Mouse (Mus musculus) ES-Bruce4 (cell line): ENCODE measurements around the gene Tat.

Experiments used
- CTCF ChIP-seq: IDR thresholded peaks from one replicate; pipeline ENCODE4 v1.8.1; 2011; ENCODE audit warnings: low read depth, low read length
- EP300 ChIP-seq: IDR thresholded peaks from 2 replicates; pipeline ENCODE4 v1.6.1; 2011; ENCODE audit warnings: low read depth, low read length; ENCODE audit not compliant: insufficient read depth
- POLR2A ChIP-seq: IDR thresholded peaks from one replicate; pipeline ENCODE4 v1.8.1; 2011; ENCODE audit warnings: low read length; ENCODE audit not compliant: insufficient read depth

DNA sequence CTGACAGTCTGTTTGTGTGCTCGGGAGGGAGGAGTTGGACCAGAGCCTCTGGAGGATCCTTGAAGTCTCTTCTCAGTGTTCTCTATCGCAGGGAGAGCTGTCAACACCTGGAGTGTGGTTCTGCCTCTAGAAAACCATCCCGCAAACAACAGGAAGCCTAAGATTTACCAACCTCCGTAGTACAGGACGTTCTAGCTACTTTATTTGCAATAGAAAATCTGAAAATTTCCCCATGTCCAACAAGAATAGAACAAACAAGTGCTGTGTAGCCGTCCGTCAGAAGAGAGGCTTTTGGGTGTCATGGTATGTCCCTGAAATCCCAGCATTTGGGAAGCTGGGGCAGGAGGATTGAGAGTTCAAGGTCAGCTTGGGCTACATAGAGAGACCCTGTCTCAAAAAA, 2.5 kb upstream of the Tat start:
- no peak for TF ChIP-seq CTCF
- no peak for TF ChIP-seq EP300
- no peak for TF ChIP-seq POLR2A
